Mouse (Mus musculus) kidney, adult 2 months (tissue): ENCODE measurements at regions not wholly inside any gene's neighbourhood (a gene's known extent, or its start where the extent isn't known, plus 50 kb on each side); places are given as distances from the start of the nearest gene placed in this dataset.

Experiments used
- CTCF ChIP-seq: fragments of 200-500 bp; conservative IDR thresholded peaks from 2 replicates; pipeline ENCODE4 v1.5.1; 2011; ENCODE audit warnings: low read depth, mild to moderate bottlenecking, control low read depth, low read length, moderate library complexity, mixed read lengths; ENCODE audit not compliant: insufficient read depth, insufficient read length
- POLR2A ChIP-seq: fragments of 200-500 bp; IDR thresholded peaks from one replicate; pipeline ENCODE4 v1.6.1; 2011; ENCODE audit warnings: low read depth, low read length, control low read depth

DNA sequence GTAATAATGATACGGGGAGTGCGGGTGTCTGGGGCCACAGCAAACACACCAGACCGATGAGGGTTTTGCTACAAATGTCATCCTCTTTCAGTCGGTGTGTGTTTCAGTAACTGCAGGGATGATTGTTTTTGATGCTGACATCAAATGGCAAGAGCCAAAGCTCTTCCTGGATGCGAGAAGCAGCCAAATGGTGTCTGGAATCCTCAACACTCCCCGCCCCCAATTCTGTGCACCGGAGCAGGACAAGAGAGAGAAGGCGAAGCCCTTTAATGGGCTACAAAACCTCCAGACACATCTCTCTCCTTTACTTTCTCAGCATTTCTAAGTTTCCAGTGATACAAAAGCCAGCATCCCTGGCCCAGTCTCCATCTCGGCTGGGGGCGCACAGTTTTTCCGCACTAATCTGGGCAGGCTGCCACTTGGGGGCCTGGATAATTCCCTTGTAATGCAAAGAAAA, 94.1 kb upstream of the Fbxo11 start:
- no peak for TF ChIP-seq CTCF
- no peak for TF ChIP-seq POLR2A
